Mouse (Mus musculus): ENCODE results near the gene Zfp979.
"Not testable (repeated sequence)": the region's sequence is repeated elsewhere in the genome, so short reads cannot be mapped to it uniquely, and the experiment has no call there.

Gene Zfp979

GRCm38 (mm10) chr4:147642413-147642812, at the start of gene Zfp979:
Gene Zfp979 (minus strand): TSS chr4:147642513.
- not testable (repeated sequence) for DNase-seq (ENCODE audit: low spot score in 2 of 2)

DNA sequence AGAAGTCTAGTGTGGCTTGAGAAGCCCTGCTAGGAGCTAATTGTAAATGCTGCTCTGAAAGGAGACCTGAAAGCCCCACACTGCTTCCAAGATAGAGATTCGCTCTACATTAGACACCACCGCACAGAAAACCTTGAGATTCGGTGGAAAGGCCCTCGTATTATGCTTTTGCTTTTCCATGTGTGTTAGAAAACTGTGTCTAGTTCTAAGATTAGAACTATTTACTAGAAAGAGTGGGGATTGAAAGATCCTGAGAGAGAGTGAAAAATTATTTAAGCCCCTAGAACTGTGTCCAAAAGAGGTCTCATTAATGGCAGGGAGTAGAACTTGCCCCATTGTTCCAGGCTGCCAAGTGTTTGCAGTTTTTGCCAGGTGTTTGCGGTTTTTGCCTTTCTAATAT, 12.9 kb upstream of the Zfp979 start:
- DNase-seq (ENCODE audit: low spot score in 2 of 2), result not testable (repeated sequence)

DNA sequence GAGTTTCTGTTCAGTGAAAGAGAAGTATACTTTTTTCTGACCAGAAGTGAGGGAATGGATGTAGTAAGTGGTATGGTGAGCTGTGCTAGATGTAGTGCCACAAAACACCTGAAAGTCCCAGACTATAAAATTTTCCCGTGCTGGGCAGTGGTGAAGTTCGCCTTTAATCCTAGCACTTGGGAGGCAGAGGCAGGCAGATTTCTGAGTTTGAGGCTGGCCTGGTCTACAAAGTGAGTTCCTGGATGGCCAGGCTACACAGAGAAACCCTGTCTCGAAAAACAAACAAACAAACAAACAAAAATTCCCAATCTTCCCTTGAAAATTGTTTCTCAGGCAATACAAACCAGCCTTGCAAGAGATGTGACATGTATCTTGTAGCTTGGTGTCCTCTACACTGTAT, 5.1 kb upstream of the Zfp979 start:
- DNase-seq (ENCODE audit: low spot score in 2 of 2), result not testable (repeated sequence)

- not testable (repeated sequence) for DNase-seq (ENCODE audit: low spot score in 2 of 2)
Measured at GRCm38 (mm10) chr4:147641932-147642331, 381 bp downstream of the Zfp979 start.

DNA sequence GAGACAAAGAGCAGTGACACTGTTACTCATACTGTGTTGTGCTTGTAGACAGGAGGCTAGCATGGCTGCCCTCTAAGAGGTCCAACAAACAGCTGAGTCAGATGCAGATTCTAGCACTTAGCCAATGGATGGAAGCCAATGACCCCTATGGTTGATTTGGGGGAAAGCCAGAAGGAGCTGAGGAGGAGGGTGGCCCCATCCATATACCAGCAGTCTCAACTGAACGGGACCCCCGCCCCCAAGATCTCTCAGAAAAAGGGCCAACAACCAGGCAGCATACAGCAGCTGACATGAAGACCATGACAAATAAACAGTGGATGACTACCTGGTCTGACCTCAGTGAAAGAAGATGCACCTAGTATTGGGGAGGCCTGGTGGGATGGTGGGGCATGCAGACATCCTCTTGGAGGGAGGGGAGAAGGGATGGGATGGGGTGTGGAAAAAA, 8.5 kb downstream of the Zfp979 start:
- DNase-seq (ENCODE audit: low spot score in 2 of 2), result not testable (repeated sequence)

- not testable (repeated sequence) for DNase-seq (ENCODE audit: low spot score in 2 of 2)
Measured at GRCm38 (mm10) chr4:147606511-147606910, 35.8 kb downstream of the Zfp979 start.

DNA sequence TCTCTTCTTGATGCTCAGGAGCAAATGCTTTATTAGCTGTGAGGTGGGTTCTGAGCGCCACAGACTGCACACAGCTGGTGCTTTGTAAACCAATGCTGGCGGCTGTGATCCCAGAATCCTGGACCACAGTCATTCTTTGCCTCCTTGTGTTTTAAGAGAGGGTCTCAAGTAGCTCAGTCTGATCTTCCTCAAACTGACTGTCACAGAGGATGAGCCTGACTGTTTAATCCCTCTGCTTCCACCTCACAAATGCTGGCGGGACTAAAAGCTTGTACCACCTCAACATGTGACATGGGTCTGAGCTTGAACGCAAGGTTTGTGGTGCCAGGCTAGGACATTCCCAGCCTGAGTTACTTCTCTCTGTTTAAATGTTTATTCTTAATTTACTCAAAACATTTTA, 36.8 kb downstream of the Zfp979 start:
- no peak for DNase-seq (ENCODE audit: low spot score in 2 of 2)

DNA sequence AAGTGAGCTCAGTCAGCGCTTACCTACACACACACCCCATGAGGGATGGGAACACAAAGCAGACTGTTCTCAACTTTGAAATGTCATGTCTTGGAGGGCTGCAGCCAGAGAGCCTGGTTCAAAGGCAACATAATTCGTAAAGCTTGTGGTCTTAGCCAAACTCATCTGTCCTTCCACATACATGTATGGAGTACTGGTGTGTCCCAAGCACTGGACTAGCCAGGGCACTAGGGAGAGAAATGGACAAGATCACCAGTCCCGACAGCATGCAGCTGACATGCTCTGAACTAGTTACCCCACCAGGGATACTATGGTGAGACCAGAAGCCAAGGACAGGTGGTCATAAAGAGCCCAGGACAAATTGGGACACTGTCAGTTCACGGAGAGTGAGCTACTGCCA, 38.5 kb downstream of the Zfp979 start:
- no peak for DNase-seq (ENCODE audit: low spot score in 2 of 2)

DNA sequence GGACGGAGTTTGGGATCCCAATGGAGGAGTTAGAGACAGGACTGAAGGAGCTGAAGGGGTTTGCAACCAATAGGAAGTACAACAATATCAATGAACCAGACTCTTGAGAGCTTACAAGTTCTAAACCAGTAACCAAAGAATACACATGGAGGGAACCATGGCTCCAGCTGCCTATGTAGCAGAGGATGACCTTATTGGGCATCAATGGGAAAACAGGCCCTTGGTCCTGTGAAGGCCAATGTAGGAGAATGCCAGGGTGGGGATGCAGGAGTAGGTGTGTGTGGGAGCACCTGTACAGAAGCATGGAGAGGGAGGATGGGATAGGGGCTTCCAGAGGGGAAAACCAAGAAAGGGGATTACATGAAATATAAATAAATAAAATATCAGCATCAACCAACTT, 40.4 kb downstream of the Zfp979 start:
- DNase-seq (ENCODE audit: low spot score in 2 of 2), result no peak

- DNase-seq (ENCODE audit: low spot score in 2 of 2), result no peak
Measured at GRCm38 (mm10) chr4:147598831-147599230, 43.5 kb downstream of the Zfp979 start.

- DNase-seq (ENCODE audit: low spot score in 2 of 2), result no peak
Measured at GRCm38 (mm10) chr4:147597685-147598084, 44.6 kb downstream of the Zfp979 start.

- DNase-seq (ENCODE audit: low spot score in 2 of 2), result not testable (repeated sequence)
Measured at GRCm38 (mm10) chr4:147594630-147595029, 47.7 kb downstream of the Zfp979 start.

- DNase-seq (ENCODE audit: low spot score in 2 of 2), result no peak
Measured at GRCm38 (mm10) chr4:147586511-147587473, 55.5 kb downstream of the Zfp979 start.

DNA sequence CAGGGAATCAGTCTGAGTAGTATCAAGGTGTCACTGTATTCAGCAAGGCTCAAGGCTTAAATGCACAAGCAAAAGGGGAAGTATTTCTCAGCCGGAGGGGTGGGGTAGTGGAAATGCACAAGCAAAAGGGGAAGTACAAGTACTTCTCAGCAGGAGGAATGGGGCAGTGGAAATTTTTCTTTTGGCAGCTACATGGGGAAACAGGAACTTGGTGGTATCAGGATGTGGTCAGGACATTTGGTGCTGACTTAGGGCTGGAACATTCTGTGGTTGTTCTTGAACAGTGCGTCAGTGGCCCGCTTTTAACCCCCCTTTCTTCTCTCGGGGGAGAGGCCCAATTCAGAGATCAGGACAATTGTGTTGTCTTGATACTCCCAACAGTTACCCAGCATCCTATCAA, 62.9 kb downstream of the Zfp979 start:
- not testable (repeated sequence) for DNase-seq (ENCODE audit: low spot score in 2 of 2)

DNA sequence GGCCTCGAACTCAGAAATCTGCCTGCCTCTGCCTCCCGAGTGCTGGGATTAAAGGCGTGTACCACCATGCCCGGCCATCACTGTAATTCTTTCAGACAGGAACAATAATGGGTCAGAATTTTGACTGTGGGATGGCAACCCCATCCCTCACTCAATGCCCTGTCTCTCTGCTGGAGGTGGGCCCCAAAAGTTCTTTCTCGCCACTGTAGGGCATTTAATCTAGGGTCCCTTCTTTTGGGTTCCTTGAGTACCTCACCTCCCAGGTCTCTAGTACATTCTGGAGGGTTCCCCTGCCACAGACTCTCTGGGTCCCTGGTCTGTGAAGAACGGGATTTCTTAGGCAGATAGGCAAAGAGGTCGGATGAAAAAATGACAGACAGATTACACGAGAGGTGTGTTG, 71.2 kb downstream of the Zfp979 start:
- DNase-seq (ENCODE audit: low spot score in 2 of 2), result not testable (repeated sequence)

- DNase-seq (ENCODE audit: low spot score in 2 of 2), result no peak
Measured at GRCm38 (mm10) chr4:147565426-147566220, 76.7 kb downstream of the Zfp979 start.
